Mouse (Mus musculus): ENCODE data around the gene Dennd4c. TPM values are rescaled to one million over a fixed set of nuclear protein-coding genes. Genes with fewer than 3 reads are reported as not detected.

Gene Dennd4c
- polyA plus RNA-seq (2014; fragmentation: Nextera tagmentation; extraction: Ambion mirVana), result 3.1 and 3.7 TPM in 2 replicates

DNA sequence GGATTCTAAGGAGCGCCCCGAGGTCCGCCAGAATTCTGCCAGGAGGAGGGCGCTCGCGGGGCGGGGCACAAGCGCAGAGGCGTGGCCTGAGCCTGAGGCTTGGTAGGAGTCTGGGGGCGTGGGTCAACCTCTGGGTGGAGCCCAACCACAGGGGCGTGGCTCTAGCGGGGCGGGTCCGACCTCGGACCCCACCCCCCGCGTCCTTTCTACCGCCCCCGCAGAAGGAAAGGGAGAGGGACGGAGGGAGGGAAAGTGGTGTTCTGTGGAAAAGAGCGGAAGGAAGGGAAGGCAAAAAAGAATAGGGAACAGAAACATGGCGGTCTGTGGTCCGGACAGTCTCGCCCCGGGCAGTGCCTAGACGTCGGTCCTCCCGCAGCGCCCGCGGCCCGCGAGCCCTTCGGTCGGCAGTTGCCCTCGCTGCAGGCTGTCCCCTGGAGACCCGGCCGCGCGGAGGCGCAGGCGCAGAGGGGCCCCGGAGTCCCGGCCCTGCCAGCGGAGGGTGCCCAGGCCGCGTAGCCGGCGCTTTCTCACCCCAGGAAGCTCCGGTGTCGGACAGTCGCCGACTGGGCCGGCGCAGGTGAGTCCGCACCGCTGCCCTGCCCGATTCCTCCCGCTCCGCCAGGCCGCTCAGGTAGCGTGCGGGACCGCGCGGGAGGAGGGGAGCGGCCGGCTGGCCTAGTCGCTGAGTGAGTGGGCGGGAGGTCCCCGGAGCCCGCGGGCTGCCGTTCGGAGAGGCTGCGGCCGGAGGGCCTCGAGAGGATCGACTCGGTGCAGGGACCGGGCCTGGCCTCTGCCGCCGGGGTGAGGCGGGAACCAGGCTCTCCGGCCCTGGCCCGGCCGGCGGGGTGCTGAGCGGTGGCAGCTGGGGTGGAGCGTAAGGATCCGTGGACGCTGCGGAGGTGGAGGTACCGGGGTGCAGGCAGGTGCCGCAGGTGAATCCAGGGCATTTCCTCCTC is at the start of gene Dennd4c:
Gene Dennd4c, plus strand, starts transcription at position 220 of the 956 bp plus-strand sequence.
- DNase-seq (ENCODE audit: low spot score) (peak; percentile 91), ATAC-seq (peak; percentile 96)
- under 1% methylated on average over 83 of the region's 95 CpGs for WGBS
- Histone ChIP-seq H3K36me3 (ENCODE audit: control insufficient read depth, insufficient read depth, low read length) (no peaks in the 10 kb centered on the region), H3K4me2 (ENCODE audit: low read length) (peak within 1 kb of the TSS; percentile 70), H3K4me3 (ENCODE audit: low read depth, low read length) (peak within 1 kb of the TSS; percentile 98), H3K27me3 (replicated peaks; ENCODE audit: control insufficient read depth, insufficient read depth, low read length) (no peaks in the 10 kb centered on the region), H3K4me1 (ENCODE audit: control insufficient read depth, insufficient read depth, low read length) (peaks cover 11% of the 10 kb centered on the region), H3K27ac (ENCODE audit: low read depth, low read length) (peak within 1 kb of the TSS; percentile 66; the same call in 1 of the 2 replicates), H3K9me3 (replicated peaks; ENCODE audit: control insufficient read depth, low read length) (no peaks in the 10 kb centered on the region), H3K9ac (ENCODE audit: low read length) (peak within 1 kb of the TSS; percentile 95)

DNA sequence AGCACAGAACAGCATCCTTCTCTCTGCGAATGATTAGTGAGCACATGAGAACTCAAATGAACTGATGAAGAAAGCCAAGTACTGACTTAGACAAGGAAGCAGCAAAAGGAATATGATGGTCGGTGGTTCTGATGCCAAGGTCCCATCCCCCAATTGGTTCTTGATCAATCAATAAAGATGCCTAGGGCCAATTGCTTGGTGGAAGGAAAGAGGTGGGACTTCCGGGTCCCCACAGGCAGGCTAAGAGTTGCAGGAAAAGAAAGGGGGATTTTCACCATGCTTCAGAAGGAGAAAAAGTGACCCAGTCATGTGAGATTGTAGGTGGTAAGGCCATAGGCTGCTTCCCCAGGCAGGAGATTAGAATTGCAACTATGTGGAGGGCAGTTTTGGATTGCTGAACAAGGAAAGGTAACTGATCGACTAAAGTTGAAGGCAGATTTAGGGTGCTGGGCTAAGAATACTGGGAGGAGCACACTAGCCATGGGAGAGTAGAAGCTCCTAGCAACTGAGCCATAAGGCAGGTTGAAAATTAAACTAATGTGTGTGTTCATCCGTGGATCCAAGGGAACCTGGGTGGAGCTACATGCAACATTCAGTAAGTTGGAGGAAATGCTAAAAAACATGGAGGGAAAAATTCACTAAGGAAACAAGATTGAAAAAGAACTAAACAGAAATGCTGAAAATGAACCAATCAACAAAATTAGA is 49.0 kb upstream of the Dennd4c start:
- Histone ChIP-seq H3K27ac (ENCODE audit: low read depth, low read length) (no peak overlapping the region), H3K9me3 (replicated peaks; ENCODE audit: control insufficient read depth, low read length) (no peaks in the 10 kb centered on the region), H3K27me3 (replicated peaks; ENCODE audit: control insufficient read depth, insufficient read depth, low read length) (no peaks in the 10 kb centered on the region), H3K36me3 (ENCODE audit: control insufficient read depth, insufficient read depth, low read length) (no peaks in the 10 kb centered on the region), H3K4me3 (ENCODE audit: low read depth, low read length) (no peak overlapping the region), H3K9ac (ENCODE audit: low read length) (no peak overlapping the region), H3K4me1 (ENCODE audit: control insufficient read depth, insufficient read depth, low read length) (no peaks in the 10 kb centered on the region), H3K4me2 (ENCODE audit: low read length) (no peak overlapping the region)
- ATAC-seq (no peak), DNase-seq (ENCODE audit: low spot score) (no peak)
- WGBS, result 80% methylated on average over 5 of the region's 5 CpGs

DNA sequence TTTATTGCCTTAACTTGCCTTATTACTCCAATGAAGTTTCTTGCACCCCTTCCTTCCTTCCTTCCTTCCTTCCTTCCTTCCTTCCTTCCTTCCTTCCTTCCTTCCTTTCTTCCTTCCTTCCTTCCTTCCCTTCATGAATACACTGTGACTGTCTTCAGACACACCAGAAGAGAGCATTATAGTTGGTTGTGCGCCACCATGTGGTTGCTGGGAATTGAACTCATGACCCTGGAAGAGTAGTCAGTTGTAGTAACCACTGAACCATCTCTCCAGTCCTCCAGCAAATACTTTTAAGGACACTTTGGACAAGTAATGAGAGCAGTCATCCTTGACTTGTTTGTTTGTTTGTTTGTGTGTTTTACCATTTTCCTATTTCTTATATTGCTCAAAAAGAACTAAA is 39.6 kb upstream of the Dennd4c start:
- Histone ChIP-seq H3K4me1 (ENCODE audit: control insufficient read depth, insufficient read depth, low read length) (no peaks in the 10 kb centered on the region), H3K36me3 (ENCODE audit: control insufficient read depth, insufficient read depth, low read length) (no peaks in the 10 kb centered on the region), H3K27me3 (replicated peaks; ENCODE audit: control insufficient read depth, insufficient read depth, low read length) (no peaks in the 10 kb centered on the region), H3K27ac (ENCODE audit: low read depth, low read length) (no peak overlapping the region), H3K9ac (ENCODE audit: low read length) (no peak overlapping the region), H3K9me3 (replicated peaks; ENCODE audit: control insufficient read depth, low read length) (no peaks in the 10 kb centered on the region), H3K4me2 (ENCODE audit: low read length) (no peak overlapping the region), H3K4me3 (ENCODE audit: low read depth, low read length) (no peak overlapping the region)
- no peak for ATAC-seq
- DNase-seq (ENCODE audit: low spot score), result no peak
- 48% methylated on average over 1 of the region's 1 CpGs for WGBS

GRCm38 (mm10) chr4:86710034-86710650 is 38.2 kb upstream of the Dennd4c start:
- Histone ChIP-seq H3K4me3 (ENCODE audit: low read depth, low read length) (no peak overlapping the region), H3K36me3 (ENCODE audit: control insufficient read depth, insufficient read depth, low read length) (no peaks in the 10 kb centered on the region), H3K27me3 (replicated peaks; ENCODE audit: control insufficient read depth, insufficient read depth, low read length) (no peaks in the 10 kb centered on the region), H3K4me2 (ENCODE audit: low read length) (no peak overlapping the region), H3K9ac (ENCODE audit: low read length) (no peak overlapping the region), H3K27ac (ENCODE audit: low read depth, low read length) (no peak overlapping the region), H3K4me1 (ENCODE audit: control insufficient read depth, insufficient read depth, low read length) (no peaks in the 10 kb centered on the region), H3K9me3 (replicated peaks; ENCODE audit: control insufficient read depth, low read length) (no peaks in the 10 kb centered on the region)
- 68% methylated on average over 6 of the region's 6 CpGs for WGBS
- no peak for ATAC-seq
- no peak for DNase-seq (ENCODE audit: low spot score)

DNA sequence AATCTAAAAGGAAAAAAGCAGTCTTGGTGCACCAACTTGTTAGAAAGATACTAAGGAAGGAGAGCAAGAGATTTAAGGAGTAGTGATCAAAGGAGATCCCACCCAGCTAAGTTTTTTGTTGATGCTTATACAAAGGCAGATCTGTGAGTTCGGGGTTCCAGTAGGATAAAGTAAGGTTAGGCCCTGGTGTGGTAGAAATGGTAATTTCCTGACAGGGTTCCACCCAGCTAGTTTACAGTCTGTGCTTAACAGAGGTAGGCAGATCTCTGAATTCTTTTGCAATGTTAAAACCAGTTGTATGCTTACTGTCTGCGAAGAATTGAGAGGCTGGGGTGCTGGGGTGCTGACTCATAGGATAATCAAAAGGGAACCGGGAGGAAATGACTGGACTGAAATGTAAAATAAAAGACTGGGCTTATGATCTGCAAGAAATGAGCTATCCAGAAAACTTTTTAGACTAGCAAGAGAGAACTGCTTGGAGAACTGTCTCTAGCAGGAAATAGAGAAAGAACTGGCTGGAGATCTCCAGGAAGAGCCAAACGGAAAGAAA is 37.6 kb upstream of the Dennd4c start:
- no peak for ATAC-seq
- Histone ChIP-seq H3K4me3 (ENCODE audit: low read depth, low read length) (no peak overlapping the region), H3K9me3 (replicated peaks; ENCODE audit: control insufficient read depth, low read length) (no peaks in the 10 kb centered on the region), H3K27me3 (replicated peaks; ENCODE audit: control insufficient read depth, insufficient read depth, low read length) (no peaks in the 10 kb centered on the region), H3K36me3 (ENCODE audit: control insufficient read depth, insufficient read depth, low read length) (no peaks in the 10 kb centered on the region), H3K4me1 (ENCODE audit: control insufficient read depth, insufficient read depth, low read length) (no peaks in the 10 kb centered on the region), H3K9ac (ENCODE audit: low read length) (no peak overlapping the region), H3K27ac (ENCODE audit: low read depth, low read length) (no peak overlapping the region), H3K4me2 (ENCODE audit: low read length) (no peak overlapping the region)
- WGBS, result 74% methylated on average over 4 of the region's 4 CpGs
- no peak for DNase-seq (ENCODE audit: low spot score)

DNA sequence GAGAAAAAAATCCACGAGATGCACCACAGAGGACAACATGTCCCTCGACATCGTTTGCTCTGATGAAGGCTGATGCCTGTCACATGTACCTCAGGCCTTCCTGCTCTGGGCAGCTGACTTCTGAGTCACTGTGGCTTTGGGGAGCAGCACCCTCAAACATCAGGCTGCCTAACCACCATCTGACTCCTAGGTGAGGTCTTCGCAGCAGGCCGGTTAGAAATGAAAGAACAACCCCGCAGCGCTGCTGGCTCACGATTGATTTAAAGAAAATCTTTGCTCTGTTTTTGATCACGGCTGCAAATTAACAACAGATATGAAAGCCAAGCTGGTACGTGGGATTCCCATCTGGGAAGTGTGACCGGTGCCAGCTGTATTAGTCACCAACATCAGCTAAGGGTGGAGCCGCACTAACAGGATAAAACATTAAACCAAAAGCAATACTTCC is 35.6 kb upstream of the Dennd4c start:
- H3K4me2 ChIP-seq (ENCODE audit: low read length), result no peak overlapping the region
- H3K9me3 ChIP-seq (replicated peaks; ENCODE audit: control insufficient read depth, low read length), result no peaks in the 10 kb centered on the region
- no peaks in the 10 kb centered on the region for H3K4me1 ChIP-seq (ENCODE audit: control insufficient read depth, insufficient read depth, low read length)
- DNase-seq (ENCODE audit: low spot score) (peak; percentile 20), ATAC-seq (no peak)
- H3K27ac ChIP-seq (ENCODE audit: low read depth, low read length), result no peak overlapping the region
- 81% methylated on average over 12 of the region's 12 CpGs for WGBS
- no peaks in the 10 kb centered on the region for H3K27me3 ChIP-seq (replicated peaks; ENCODE audit: control insufficient read depth, insufficient read depth, low read length)
- H3K4me3 ChIP-seq (ENCODE audit: low read depth, low read length), result no peak overlapping the region
- no peak overlapping the region for H3K9ac ChIP-seq (ENCODE audit: low read length)
- H3K36me3 ChIP-seq (ENCODE audit: control insufficient read depth, insufficient read depth, low read length), result no peaks in the 10 kb centered on the region

DNA sequence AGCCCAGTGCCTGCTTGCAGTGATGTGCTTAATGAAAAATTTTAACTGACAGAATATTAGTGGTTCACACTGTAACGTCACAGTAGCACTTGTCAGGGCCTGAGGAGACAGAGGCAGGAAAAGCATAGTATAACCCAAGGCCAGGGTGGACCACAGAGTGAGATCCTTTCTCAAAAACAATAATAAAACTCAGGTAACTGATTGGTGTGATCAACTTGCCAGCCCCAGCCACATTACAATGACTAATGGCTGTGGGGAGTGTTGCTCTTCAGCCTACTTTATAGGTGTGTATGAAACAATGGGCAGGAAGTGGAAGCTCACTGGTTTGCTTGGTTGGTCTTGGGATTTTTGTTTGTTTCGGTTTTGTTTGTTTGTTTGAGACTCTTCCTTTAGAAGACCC is 34.8 kb upstream of the Dennd4c start:
- no peak overlapping the region for H3K4me2 ChIP-seq (ENCODE audit: low read length)
- no peaks in the 10 kb centered on the region for H3K27me3 ChIP-seq (replicated peaks; ENCODE audit: control insufficient read depth, insufficient read depth, low read length)
- ATAC-seq, result no peak
- no peaks in the 10 kb centered on the region for H3K36me3 ChIP-seq (ENCODE audit: control insufficient read depth, insufficient read depth, low read length)
- H3K4me3 ChIP-seq (ENCODE audit: low read depth, low read length), result no peak overlapping the region
- no peak overlapping the region for H3K9ac ChIP-seq (ENCODE audit: low read length)
- DNase-seq (ENCODE audit: low spot score), result no peak
- H3K4me1 ChIP-seq (ENCODE audit: control insufficient read depth, insufficient read depth, low read length), result no peaks in the 10 kb centered on the region
- H3K27ac ChIP-seq (ENCODE audit: low read depth, low read length), result no peak overlapping the region
- H3K9me3 ChIP-seq (replicated peaks; ENCODE audit: control insufficient read depth, low read length), result no peaks in the 10 kb centered on the region
- WGBS, result 84% methylated on average over 2 of the region's 2 CpGs

DNA sequence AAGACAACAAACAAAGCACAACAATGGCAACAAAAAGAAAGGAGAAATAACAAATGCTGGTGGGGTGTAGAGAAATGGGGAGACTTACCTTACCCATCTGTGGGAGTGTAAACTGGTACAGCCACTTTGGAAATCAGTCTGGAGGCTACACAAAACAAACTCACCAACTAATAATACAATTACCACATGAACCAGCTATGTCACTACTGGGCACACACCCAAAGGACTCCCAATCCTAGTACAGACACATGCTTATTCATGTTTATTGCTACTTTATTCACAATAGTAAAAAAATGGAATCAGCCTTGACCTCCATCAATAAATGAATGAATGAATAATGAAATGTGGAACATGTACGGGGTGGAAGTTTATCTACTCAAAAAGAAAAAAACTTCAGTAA is 33.0 kb upstream of the Dennd4c start:
- Histone ChIP-seq H3K27me3 (replicated peaks; ENCODE audit: control insufficient read depth, insufficient read depth, low read length) (no peaks in the 10 kb centered on the region), H3K27ac (ENCODE audit: low read depth, low read length) (no peak overlapping the region), H3K9me3 (replicated peaks; ENCODE audit: control insufficient read depth, low read length) (no peaks in the 10 kb centered on the region), H3K36me3 (ENCODE audit: control insufficient read depth, insufficient read depth, low read length) (no peaks in the 10 kb centered on the region), H3K4me2 (ENCODE audit: low read length) (no peak overlapping the region), H3K4me1 (ENCODE audit: control insufficient read depth, insufficient read depth, low read length) (no peaks in the 10 kb centered on the region), H3K4me3 (ENCODE audit: low read depth, low read length) (no peak overlapping the region), H3K9ac (ENCODE audit: low read length) (no peak overlapping the region)
- ATAC-seq (no peak), DNase-seq (ENCODE audit: low spot score) (no peak)
- 95% methylated on average over 1 of the region's 1 CpGs for WGBS
